Mouse (Mus musculus): ENCODE results near the gene Siah2. TPM values are rescaled to one million over a fixed set of nuclear protein-coding genes. Genes with fewer than 3 reads are reported as not detected.
A peak's percentile ranks its signal among the peaks of the same experiment; 100 is the strongest.

The Siah2 gene
- polyA plus RNA-seq, 1 experiment from 2014 or later, result 6.3 TPM

DNA sequence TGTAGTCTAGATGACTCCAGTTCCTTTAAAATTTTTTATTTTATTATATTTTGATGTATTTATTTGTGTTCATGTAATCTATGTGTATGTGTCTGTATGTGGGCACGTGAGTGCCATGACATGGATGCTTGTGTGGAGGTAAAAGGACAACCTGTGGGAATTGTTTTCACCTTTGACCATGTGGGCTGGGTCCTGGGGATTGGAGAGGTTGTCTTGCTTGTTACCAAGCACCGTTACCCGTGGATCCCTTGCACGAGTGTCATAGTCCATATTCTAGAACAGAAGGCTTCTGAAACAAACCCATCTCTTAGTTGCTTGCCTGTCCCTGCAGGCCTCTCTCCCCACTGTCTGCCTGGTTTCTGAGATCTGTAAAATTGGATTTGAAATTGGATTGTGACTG lies 31.6 kb downstream of the Siah2 start:
- Histone ChIP-seq H3K27ac (replicated peaks) (no peak overlapping the region), H3K4me1 (no peaks in the 10 kb centered on the region), H3K4me2 (replicated peaks) (no peak overlapping the region), H3K9me3 (replicated peaks) (0 out of 2 replicates have a peak, but pooled peaks cover 3% of the 10 kb centered on the region), H3K4me3 (replicated peaks) (no peak overlapping the region), H3K27me3 (no peaks in the 10 kb centered on the region), H3K36me3 (no peaks in the 10 kb centered on the region), H3K9ac (no peak overlapping the region)
- ATAC-seq (ENCODE audit: insufficient number of reproducible peaks, low FRiP score, low TSS enrichment, low read depth), result no peak
- WGBS, result 89% methylated on average over 4 of the region's 4 CpGs

DNA sequence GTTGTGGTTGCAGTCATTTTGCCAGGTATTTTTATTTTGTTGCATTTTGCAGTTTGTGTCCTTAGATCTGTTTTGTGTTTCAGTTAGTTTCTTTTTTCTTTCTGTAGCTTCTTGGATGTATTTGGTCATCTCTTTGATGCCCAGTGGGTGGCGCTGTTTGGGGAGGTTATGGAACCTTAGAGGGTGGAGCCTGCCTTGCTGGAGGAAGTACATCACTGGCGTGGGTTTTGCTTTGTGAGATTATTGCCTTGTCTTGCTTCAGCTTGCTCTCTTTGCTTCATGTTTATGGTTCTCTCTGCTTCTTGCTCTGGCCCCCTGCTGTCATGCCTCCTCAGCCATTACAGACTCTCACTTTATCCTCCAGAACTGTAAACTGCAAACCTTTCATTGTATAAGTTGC lies 34.8 kb downstream of the Siah2 start:
- ATAC-seq (ENCODE audit: insufficient number of reproducible peaks, low FRiP score, low TSS enrichment, low read depth), result no peak
- no peak overlapping the region for H3K9ac ChIP-seq
- no peak overlapping the region for H3K4me3 ChIP-seq (replicated peaks)
- H3K9me3 ChIP-seq (replicated peaks), result 0 out of 2 replicates have a peak, but pooled peaks cover 3% of the 10 kb centered on the region
- no peaks in the 10 kb centered on the region for H3K36me3 ChIP-seq
- no peaks in the 10 kb centered on the region for H3K4me1 ChIP-seq
- 28% methylated on average over 2 of the region's 2 CpGs for WGBS
- H3K4me2 ChIP-seq (replicated peaks), result no peak overlapping the region
- no peak overlapping the region for H3K27ac ChIP-seq (replicated peaks)
- no peaks in the 10 kb centered on the region for H3K27me3 ChIP-seq

DNA sequence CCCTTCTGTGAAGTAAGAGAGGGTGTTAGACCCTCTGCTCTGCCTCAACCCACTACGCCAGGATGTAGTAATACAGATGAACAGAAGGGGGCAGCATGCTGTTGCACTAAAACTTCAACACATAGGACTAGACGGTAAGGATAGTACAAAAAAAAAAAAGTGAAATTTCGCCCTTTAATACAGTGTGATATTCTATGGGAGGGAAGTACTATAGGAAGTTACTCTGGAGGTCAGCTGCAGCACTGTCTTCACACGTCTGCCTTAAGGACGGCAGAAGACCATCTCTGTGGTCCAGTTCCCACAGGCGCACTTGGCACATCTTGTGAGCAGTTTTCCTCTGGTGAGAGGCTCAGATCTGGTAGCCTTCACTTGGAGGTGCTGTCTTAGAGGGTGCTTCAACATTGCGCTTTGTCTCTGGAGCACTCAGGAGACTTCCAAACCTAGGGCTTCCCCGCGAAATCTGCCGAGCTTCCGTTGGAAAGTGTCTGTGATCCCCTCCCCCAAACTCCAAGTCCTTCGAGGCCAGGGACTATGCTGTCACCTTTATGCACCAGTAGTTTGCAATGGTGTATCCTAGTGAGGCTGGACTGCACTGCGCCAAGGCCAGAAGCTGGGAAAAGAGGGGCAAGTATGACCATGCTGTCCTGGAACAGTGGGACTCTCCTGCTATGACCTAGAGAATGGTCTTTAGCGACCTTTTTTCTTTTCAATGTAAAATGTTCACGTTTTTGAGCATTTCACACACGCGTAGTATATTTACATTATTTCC lies 36.7 kb downstream of the Siah2 start:
- Histone ChIP-seq H3K36me3 (no peaks in the 10 kb centered on the region), H3K4me3 (replicated peaks) (no peak overlapping the region), H3K4me2 (replicated peaks) (no peak overlapping the region), H3K9ac (no peak overlapping the region), H3K27me3 (no peaks in the 10 kb centered on the region), H3K27ac (replicated peaks) (no peak overlapping the region), H3K9me3 (replicated peaks) (0 out of 2 replicates have a peak, but pooled peaks cover 3% of the 10 kb centered on the region), H3K4me1 (no peaks in the 10 kb centered on the region)
- ATAC-seq (ENCODE audit: insufficient number of reproducible peaks, low FRiP score, low TSS enrichment, low read depth), result no peak
- 55% methylated on average over 17 of the region's 17 CpGs for WGBS

DNA sequence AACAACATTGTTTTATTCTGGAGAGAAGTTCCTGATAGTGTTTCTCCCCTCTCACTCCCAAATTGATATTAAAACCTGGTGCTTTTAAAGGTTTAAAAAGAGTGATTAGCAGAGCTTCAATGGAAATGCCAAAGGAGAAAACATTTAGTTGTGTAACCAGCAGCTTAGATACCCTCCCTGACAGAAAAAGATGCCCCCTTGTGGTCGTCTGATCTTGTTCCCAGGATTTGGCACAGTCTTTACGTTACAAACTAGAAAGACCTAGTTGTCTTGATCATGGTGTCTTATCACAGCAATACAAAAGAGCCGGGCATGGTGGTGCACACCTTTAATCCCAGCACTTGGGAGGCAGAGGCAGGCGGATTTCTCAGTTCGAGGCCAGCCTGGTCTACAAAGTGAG lies 38.3 kb downstream of the Siah2 start:
- ATAC-seq (ENCODE audit: insufficient number of reproducible peaks, low FRiP score, low TSS enrichment, low read depth), result no peak
- Histone ChIP-seq H3K9ac (no peak overlapping the region), H3K27me3 (no peaks in the 10 kb centered on the region), H3K36me3 (no peaks in the 10 kb centered on the region), H3K9me3 (replicated peaks) (no peaks in the 10 kb centered on the region), H3K4me1 (no peaks in the 10 kb centered on the region), H3K4me2 (replicated peaks) (no peak overlapping the region), H3K27ac (replicated peaks) (no peak overlapping the region), H3K4me3 (replicated peaks) (no peak overlapping the region)
- WGBS, result 68% methylated on average over 5 of the region's 5 CpGs

DNA sequence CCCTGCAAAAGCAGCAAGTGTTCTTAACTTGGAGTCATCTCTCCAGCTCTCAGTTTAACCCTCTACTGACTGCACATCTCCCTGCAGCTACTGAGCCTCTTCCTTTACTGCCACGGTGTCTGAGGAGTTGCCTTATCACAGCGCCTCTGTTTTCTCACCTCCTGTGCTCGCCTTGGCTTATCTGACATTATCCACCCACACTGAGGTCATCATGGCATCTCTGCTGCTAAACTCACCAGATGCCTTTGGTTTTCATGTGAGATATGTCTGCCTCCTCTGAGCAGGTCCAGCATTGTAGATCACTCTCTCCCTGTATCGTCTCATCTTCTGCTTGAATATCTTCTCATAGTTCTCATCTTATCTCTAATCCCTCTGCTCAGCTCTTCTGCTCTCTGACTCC lies 41.9 kb downstream of the Siah2 start:
- 82% methylated on average over 4 of the region's 4 CpGs for WGBS
- no peak for ATAC-seq (ENCODE audit: insufficient number of reproducible peaks, low FRiP score, low TSS enrichment, low read depth)

DNA sequence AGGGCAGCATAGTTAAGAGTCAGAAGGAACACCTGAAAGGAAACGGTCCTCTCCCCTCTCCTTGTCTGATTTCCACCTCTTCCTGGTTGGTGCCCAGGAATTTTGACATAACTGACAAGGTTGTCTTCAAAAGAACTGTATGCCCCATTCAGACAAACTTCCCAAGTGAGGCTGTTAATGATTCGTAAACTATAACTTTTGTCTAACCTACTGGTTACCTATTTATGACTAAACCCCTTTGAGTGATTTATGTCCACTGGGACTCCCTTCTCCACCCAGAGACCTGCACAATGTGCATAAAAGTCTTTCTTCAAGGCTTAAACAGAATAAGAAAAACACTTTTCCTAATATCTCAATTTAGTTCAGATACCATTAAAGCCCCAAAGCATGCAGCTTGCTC lies 45.0 kb downstream of the Siah2 start:
- Histone ChIP-seq H3K36me3 (no peaks in the 10 kb centered on the region), H3K4me1 (no peaks in the 10 kb centered on the region), H3K9me3 (replicated peaks) (no peaks in the 10 kb centered on the region), H3K9ac (no peak overlapping the region), H3K27me3 (no peaks in the 10 kb centered on the region), H3K4me3 (replicated peaks) (no peak overlapping the region), H3K27ac (replicated peaks) (no peak overlapping the region), H3K4me2 (replicated peaks) (no peak overlapping the region)
- no peak for ATAC-seq (ENCODE audit: insufficient number of reproducible peaks, low FRiP score, low TSS enrichment, low read depth)
- 83% methylated on average over 2 of the region's 2 CpGs for WGBS

More for the DNA sequence above, 41.9 kb downstream of the Siah2 start:
- Histone ChIP-seq H3K36me3 (no peaks in the 10 kb centered on the region), H3K27ac (replicated peaks) (no peak overlapping the region), H3K9me3 (replicated peaks) (no peaks in the 10 kb centered on the region), H3K27me3 (no peaks in the 10 kb centered on the region), H3K4me1 (no peaks in the 10 kb centered on the region), H3K4me2 (replicated peaks) (no peak overlapping the region), H3K4me3 (replicated peaks) (no peak overlapping the region), H3K9ac (no peak overlapping the region)

DNA sequence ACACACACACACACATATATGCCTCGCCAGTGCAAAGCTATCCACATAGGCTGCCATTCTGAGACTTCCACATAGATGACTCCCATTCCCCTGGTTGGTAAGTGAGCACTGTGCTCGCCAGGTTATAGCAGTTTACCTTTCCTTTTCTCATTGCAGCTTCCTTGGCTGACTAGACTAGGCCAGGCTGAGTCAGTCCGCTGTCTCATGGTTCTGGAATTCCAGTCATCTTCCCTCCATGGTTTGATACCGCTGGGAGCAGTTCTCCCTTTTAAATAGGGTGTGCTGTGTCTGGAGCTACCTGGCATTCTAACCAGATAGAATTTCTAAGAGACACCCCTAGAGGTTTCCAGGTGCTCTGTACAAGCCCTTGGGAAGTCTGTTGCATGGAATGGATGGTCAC lies 46.0 kb downstream of the Siah2 start:
- Histone ChIP-seq H3K9ac (no peak overlapping the region), H3K36me3 (no peaks in the 10 kb centered on the region), H3K27me3 (no peaks in the 10 kb centered on the region), H3K27ac (replicated peaks) (no peak overlapping the region), H3K9me3 (replicated peaks) (no peaks in the 10 kb centered on the region), H3K4me1 (no peaks in the 10 kb centered on the region), H3K4me2 (replicated peaks) (no peak overlapping the region), H3K4me3 (replicated peaks) (no peak overlapping the region)
- no peak for ATAC-seq (ENCODE audit: insufficient number of reproducible peaks, low FRiP score, low TSS enrichment, low read depth)
- WGBS, result 86% methylated on average over 4 of the region's 4 CpGs

DNA sequence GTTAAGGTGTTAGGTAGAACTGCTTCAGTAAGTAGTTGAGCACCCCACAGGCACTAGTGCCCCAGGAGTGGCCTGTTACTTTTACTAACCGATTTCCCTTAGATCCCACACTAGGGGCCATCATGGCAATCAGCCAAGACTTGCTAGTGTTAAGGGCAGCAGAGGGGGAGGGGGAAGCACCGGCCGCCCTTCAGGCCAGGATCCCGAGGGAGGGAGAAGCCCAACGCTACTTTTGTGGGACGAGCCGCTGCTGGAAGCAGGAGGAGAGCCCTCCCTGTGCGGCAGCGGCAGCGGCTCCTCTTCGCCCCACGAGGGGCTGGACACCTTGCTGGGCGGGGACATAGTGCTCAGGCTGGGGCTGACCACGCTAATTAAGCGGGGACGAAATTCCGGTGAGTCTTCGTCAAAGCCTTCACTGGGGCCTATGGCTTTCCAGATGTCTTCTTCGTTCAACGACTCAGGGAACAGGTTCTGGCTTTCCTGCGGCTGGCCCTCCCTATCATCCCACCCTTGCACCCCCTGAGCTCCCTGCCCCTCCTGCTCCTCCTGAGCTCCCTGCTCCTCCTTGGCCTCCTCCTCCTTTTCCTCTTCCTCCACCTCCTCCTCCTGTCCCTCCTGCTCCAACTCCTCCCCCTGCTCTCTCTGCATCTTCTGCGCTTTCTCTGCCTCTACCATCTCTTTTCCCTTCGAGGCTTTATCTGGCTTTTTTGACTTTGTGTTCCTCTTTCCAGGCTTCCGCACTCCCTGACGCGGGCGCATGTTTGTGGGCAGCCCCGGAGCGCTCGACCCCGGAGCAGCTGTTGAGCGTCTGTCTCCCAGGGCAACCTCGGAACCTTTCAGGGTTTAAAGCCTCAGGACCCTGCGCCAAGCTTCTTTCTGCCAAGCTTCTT lies 55.5 kb downstream of the Siah2 start, which contains the start of gene Erich6:
Gene Erich6, minus strand, starts transcription at position 802 of the 890 bp plus-strand sequence.
- Histone ChIP-seq H3K4me3 (replicated peaks) (peak within 1 kb of the TSS; percentile 49), H3K4me1 (peaks cover 7% of the 10 kb centered on the region; the same call in 1 of the 2 replicates), H3K9me3 (replicated peaks) (no peaks in the 10 kb centered on the region), H3K36me3 (no peaks in the 10 kb centered on the region), H3K4me2 (replicated peaks) (peak within 1 kb of the TSS; percentile 93), H3K9ac (peak within 1 kb of the TSS; percentile 19; the same call in 1 of the 2 replicates), H3K27ac (replicated peaks) (no peak within 1 kb of the TSS), H3K27me3 (no peaks in the 10 kb centered on the region)
- peak; percentile 77 for ATAC-seq (ENCODE audit: insufficient number of reproducible peaks, low FRiP score, low TSS enrichment, low read depth)
- under 1% methylated on average over 34 of the region's 34 CpGs for WGBS

DNA sequence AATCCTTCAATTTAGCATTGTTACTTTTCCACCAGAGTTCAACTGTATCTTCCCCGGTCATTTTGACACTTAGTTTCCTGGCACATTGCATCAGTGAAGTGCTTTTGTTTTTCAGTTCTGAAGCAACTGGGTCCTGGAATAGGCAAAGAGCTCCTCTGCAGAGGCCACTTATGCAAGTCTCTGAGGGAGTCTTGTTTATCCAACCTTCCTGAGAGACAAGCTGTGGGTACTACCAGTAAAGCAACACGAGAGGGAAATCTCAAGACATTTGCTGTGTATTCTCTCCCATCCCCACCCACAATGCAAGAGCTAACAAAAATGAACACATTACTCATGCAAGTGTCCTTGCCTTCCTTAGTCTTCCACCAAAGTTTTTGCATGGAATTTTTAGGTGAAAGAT lies 60.5 kb downstream of the Siah2 start:
- WGBS, result 78% methylated on average over 2 of the region's 2 CpGs
- no peak overlapping the region for H3K27ac ChIP-seq (replicated peaks)
- ATAC-seq (ENCODE audit: insufficient number of reproducible peaks, low FRiP score, low TSS enrichment, low read depth), result no peak
- H3K9ac ChIP-seq, result no peak overlapping the region
- H3K4me1 ChIP-seq, result peaks cover 4% of the 10 kb centered on the region; the same call in 1 of the 2 replicates
- H3K9me3 ChIP-seq (replicated peaks), result no peaks in the 10 kb centered on the region
- no peaks in the 10 kb centered on the region for H3K27me3 ChIP-seq
- no peak overlapping the region for H3K4me2 ChIP-seq (replicated peaks)
- H3K36me3 ChIP-seq, result no peaks in the 10 kb centered on the region
- H3K4me3 ChIP-seq (replicated peaks), result no peak overlapping the region

DNA sequence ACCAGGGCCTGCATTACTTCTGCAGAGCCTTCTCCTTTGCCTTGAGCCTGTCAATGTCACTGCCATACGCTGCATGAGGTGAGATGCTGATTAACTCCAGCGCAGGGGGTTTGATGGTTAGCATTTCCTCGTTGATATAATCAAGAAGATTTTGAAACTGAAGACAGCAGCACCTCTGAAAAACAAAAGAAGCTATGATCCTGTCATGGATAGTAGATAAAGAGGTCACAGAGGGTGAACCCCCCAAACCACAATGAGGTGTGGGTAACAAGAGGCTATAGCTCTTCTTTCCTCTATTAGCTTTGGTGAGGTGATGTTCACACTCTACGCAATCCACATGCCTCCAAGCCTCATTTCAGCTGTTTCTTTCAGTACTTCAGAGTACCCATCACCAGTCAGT lies 67.2 kb downstream of the Siah2 start:
- no peak overlapping the region for H3K27ac ChIP-seq (replicated peaks)
- WGBS, result 84% methylated on average over 4 of the region's 4 CpGs
- H3K27me3 ChIP-seq, result no peaks in the 10 kb centered on the region
- H3K9ac ChIP-seq, result no peak overlapping the region
- no peak for ATAC-seq (ENCODE audit: insufficient number of reproducible peaks, low FRiP score, low TSS enrichment, low read depth)
- no peak overlapping the region for H3K4me2 ChIP-seq (replicated peaks)
- no peaks in the 10 kb centered on the region for H3K4me1 ChIP-seq
- H3K4me3 ChIP-seq (replicated peaks), result no peak overlapping the region
- H3K36me3 ChIP-seq, result no peaks in the 10 kb centered on the region
- no peaks in the 10 kb centered on the region for H3K9me3 ChIP-seq (replicated peaks)

All from embryonic facial prominence, embryonic 15.5 days (tissue).